Mouse (Mus musculus): ENCODE measurements at regions not wholly inside any gene's neighbourhood (a gene's known extent, or its start where the extent isn't known, plus 50 kb on each side); places are given as distances from the start of the nearest gene placed in this dataset.

DNA sequence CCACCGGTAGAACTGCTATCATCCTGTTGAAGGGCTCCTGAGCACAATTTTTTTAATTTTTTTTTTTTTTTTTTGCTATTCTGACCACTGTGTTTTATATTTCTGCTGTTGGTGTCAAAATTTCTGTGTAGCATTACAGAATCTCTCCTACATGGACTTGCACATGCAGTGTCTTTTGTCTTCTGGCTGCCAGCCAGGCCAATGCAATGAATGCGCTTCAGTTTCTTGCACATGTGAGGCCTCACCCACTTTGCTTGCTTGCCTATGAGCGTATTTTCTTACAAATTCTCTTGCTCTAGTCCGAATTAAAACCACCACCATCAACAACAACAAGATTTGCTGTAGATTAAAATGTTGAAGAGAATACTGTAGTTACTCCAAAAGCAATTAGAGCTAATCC, 213.2 kb upstream of the P2ry1 start:
- no peaks in the 10 kb centered on the region for H3K27me3 ChIP-seq (ENCODE audit: control insufficient read depth, insufficient read depth, low read length)
- H3K36me3 ChIP-seq (ENCODE audit: control insufficient read depth, insufficient read depth, low read length), result no peaks in the 10 kb centered on the region
- H3K9me3 ChIP-seq (ENCODE audit: control insufficient read depth, low read length), result no peaks in the 10 kb centered on the region
- H3K4me3 ChIP-seq (replicated peaks; ENCODE audit: low read depth, low read length), result no peak overlapping the region
- no peak overlapping the region for H3K27ac ChIP-seq (replicated peaks; ENCODE audit: low read depth, low read length)
- H3K9ac ChIP-seq (replicated peaks; ENCODE audit: low read length), result no peak overlapping the region
- peak; percentile 21 for DNase-seq
- 85% methylated on average over 4 of the region's 4 CpGs for WGBS
- no peak overlapping the region for H3K4me2 ChIP-seq (ENCODE audit: low read length)
- no peak for ATAC-seq (ENCODE audit: low FRiP score, low TSS enrichment)
- H3K4me1 ChIP-seq (ENCODE audit: control insufficient read depth, insufficient read depth, low read length), result no peaks in the 10 kb centered on the region

DNA sequence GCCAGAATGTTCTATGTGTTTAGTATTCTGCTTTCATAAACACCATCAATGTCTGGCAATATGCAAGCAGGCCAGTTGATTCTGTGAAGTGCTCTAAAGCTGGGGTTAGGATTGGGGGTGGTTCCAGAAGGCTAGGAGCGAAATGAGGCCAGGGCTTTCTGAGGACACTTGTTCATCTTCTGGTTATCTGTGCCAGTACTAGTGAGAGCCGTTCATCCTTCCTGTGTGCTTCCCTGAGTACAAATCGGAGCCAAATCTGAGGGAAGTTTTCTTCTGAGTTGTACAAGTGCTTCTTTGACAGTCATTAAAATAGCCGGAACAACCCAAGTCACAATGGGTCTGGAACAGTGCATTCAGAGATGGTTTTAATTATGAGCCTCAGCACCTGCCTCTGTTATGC, 210.4 kb upstream of the P2ry1 start:
- no peak for ATAC-seq (ENCODE audit: low FRiP score, low TSS enrichment)

GRCm38 (mm10) chr3:60796207-60796606, 206.4 kb upstream of the P2ry1 start:
- DNase-seq (no peak), ATAC-seq (ENCODE audit: low FRiP score, low TSS enrichment) (no peak)
- Histone ChIP-seq H3K27ac (replicated peaks; ENCODE audit: low read depth, low read length) (no peak overlapping the region), H3K36me3 (ENCODE audit: control insufficient read depth, insufficient read depth, low read length) (no peaks in the 10 kb centered on the region), H3K4me2 (ENCODE audit: low read length) (no peak overlapping the region), H3K27me3 (ENCODE audit: control insufficient read depth, insufficient read depth, low read length) (no peaks in the 10 kb centered on the region), H3K9me3 (ENCODE audit: control insufficient read depth, low read length) (no peaks in the 10 kb centered on the region), H3K4me1 (ENCODE audit: control insufficient read depth, insufficient read depth, low read length) (no peaks in the 10 kb centered on the region), H3K9ac (replicated peaks; ENCODE audit: low read length) (no peak overlapping the region), H3K4me3 (replicated peaks; ENCODE audit: low read depth, low read length) (no peak overlapping the region)
- 81% methylated on average over 2 of the region's 2 CpGs for WGBS

More for the DNA sequence above, 210.4 kb upstream of the P2ry1 start:
- Histone ChIP-seq H3K4me2 (ENCODE audit: low read length) (no peak overlapping the region), H3K4me3 (replicated peaks; ENCODE audit: low read depth, low read length) (no peak overlapping the region), H3K27ac (replicated peaks; ENCODE audit: low read depth, low read length) (no peak overlapping the region), H3K27me3 (ENCODE audit: control insufficient read depth, insufficient read depth, low read length) (no peaks in the 10 kb centered on the region), H3K36me3 (ENCODE audit: control insufficient read depth, insufficient read depth, low read length) (no peaks in the 10 kb centered on the region), H3K9me3 (ENCODE audit: control insufficient read depth, low read length) (no peaks in the 10 kb centered on the region), H3K9ac (replicated peaks; ENCODE audit: low read length) (no peak overlapping the region), H3K4me1 (ENCODE audit: control insufficient read depth, insufficient read depth, low read length) (no peaks in the 10 kb centered on the region)
- no peak for DNase-seq
- 72% methylated on average over 4 of the region's 4 CpGs for WGBS

DNA sequence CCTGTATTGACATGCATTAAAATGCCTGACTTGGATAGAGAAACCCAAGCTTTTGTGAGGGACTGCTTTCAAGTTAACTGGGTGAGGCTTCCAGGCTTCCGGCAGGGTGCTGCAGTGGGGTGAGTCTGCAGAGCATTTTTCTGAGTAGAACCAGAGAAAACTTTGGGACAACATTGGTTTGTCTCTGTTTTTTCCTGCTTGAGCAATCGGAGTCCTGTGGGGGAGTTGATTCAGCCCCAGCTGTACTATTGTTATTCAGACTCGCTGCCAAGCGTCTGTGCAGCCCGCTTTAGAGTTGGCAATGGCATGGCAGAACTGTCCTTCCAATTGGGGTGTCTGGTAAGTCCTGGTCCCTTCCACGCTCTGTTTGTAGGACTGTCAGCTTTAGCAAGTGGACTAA, 204.8 kb upstream of the P2ry1 start:
- no peaks in the 10 kb centered on the region for H3K4me1 ChIP-seq (ENCODE audit: control insufficient read depth, insufficient read depth, low read length)
- no peaks in the 10 kb centered on the region for H3K36me3 ChIP-seq (ENCODE audit: control insufficient read depth, insufficient read depth, low read length)
- no peak overlapping the region for H3K4me2 ChIP-seq (ENCODE audit: low read length)
- H3K9me3 ChIP-seq (ENCODE audit: control insufficient read depth, low read length), result no peaks in the 10 kb centered on the region
- ATAC-seq (ENCODE audit: low FRiP score, low TSS enrichment) (no peak), DNase-seq (no peak)
- 66% methylated on average over 6 of the region's 6 CpGs for WGBS
- H3K27ac ChIP-seq (replicated peaks; ENCODE audit: low read depth, low read length), result no peak overlapping the region
- H3K4me3 ChIP-seq (replicated peaks; ENCODE audit: low read depth, low read length), result no peak overlapping the region
- no peaks in the 10 kb centered on the region for H3K27me3 ChIP-seq (ENCODE audit: control insufficient read depth, insufficient read depth, low read length)
- H3K9ac ChIP-seq (replicated peaks; ENCODE audit: low read length), result no peak overlapping the region

DNA sequence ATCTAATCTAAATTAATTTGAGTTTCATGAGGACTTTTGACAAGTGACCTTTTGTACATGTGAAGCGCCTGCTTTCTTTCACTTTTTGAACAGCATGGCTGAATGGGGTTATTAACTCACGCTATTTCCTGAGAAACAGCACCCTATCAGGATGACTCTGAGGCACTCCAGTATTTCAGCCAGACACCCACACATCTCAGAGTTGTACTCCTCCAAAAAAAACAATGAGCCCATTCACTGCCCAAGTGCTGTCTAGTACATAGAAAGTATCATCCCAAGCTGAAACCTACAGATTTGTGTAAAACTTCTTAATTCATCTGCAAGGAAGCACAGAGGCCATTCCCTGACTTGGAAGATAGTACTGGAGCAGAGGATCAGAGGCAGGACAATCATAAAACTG, 204.1 kb upstream of the P2ry1 start:
- H3K4me3 ChIP-seq (replicated peaks; ENCODE audit: low read depth, low read length), result no peak overlapping the region
- no peak overlapping the region for H3K4me2 ChIP-seq (ENCODE audit: low read length)
- no peaks in the 10 kb centered on the region for H3K9me3 ChIP-seq (ENCODE audit: control insufficient read depth, low read length)
- no peaks in the 10 kb centered on the region for H3K4me1 ChIP-seq (ENCODE audit: control insufficient read depth, insufficient read depth, low read length)
- no peak for ATAC-seq (ENCODE audit: low FRiP score, low TSS enrichment)
- no peaks in the 10 kb centered on the region for H3K27me3 ChIP-seq (ENCODE audit: control insufficient read depth, insufficient read depth, low read length)
- H3K9ac ChIP-seq (replicated peaks; ENCODE audit: low read length), result no peak overlapping the region
- 91% methylated on average over 2 of the region's 2 CpGs for WGBS
- DNase-seq, result no peak
- H3K27ac ChIP-seq (replicated peaks; ENCODE audit: low read depth, low read length), result no peak overlapping the region
- no peaks in the 10 kb centered on the region for H3K36me3 ChIP-seq (ENCODE audit: control insufficient read depth, insufficient read depth, low read length)

- Histone ChIP-seq H3K4me3 (replicated peaks; ENCODE audit: low read depth, low read length) (no peak overlapping the region), H3K27me3 (ENCODE audit: control insufficient read depth, insufficient read depth, low read length) (no peaks in the 10 kb centered on the region), H3K36me3 (ENCODE audit: control insufficient read depth, insufficient read depth, low read length) (no peaks in the 10 kb centered on the region), H3K4me2 (ENCODE audit: low read length) (no peak overlapping the region), H3K9me3 (ENCODE audit: control insufficient read depth, low read length) (no peaks in the 10 kb centered on the region), H3K9ac (replicated peaks; ENCODE audit: low read length) (no peak overlapping the region), H3K4me1 (ENCODE audit: control insufficient read depth, insufficient read depth, low read length) (no peaks in the 10 kb centered on the region), H3K27ac (replicated peaks; ENCODE audit: low read depth, low read length) (no peak overlapping the region)
- no peak for DNase-seq
- 84% methylated on average over 5 of the region's 5 CpGs for WGBS
- no peak for ATAC-seq (ENCODE audit: low FRiP score, low TSS enrichment)
Measured at GRCm38 (mm10) chr3:60798862-60799261, 203.7 kb upstream of the P2ry1 start.

DNA sequence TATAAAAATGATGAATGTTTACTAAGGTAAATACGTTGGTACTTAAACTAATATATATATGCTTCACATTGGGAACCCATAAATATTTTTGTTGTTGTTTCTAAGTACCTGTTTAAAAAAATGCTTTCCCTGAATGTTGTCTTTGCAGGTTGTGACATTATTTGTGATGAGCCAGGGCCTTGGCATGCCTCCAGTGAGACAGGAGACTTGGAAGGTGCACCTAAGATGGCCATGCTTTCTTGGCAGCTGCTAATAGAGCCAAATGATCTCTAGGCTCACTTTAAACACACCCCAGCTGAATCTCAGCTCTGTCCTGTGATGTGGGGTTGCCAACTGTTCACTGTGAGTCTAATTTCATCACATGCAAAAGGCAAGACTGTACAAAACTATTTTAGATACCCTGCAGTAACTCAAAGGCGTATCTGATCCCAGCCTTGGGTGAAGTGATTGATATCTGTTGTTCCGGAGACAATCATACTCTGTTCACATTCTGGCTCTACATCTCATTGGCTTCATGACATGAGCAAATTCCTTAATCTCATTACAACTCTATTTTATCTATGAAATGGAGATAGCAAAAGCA, 197.8 kb upstream of the P2ry1 start:
- Histone ChIP-seq H3K4me3 (replicated peaks; ENCODE audit: low read depth, low read length) (no peak overlapping the region), H3K27me3 (ENCODE audit: control insufficient read depth, insufficient read depth, low read length) (no peaks in the 10 kb centered on the region), H3K9ac (replicated peaks; ENCODE audit: low read length) (no peak overlapping the region), H3K4me1 (ENCODE audit: control insufficient read depth, insufficient read depth, low read length) (no peaks in the 10 kb centered on the region), H3K36me3 (ENCODE audit: control insufficient read depth, insufficient read depth, low read length) (no peaks in the 10 kb centered on the region), H3K27ac (replicated peaks; ENCODE audit: low read depth, low read length) (no peak overlapping the region), H3K4me2 (ENCODE audit: low read length) (no peak overlapping the region), H3K9me3 (ENCODE audit: control insufficient read depth, low read length) (no peaks in the 10 kb centered on the region)
- WGBS, result 84% methylated on average over 3 of the region's 3 CpGs
- DNase-seq (no peak), ATAC-seq (ENCODE audit: low FRiP score, low TSS enrichment) (no peak)

DNA sequence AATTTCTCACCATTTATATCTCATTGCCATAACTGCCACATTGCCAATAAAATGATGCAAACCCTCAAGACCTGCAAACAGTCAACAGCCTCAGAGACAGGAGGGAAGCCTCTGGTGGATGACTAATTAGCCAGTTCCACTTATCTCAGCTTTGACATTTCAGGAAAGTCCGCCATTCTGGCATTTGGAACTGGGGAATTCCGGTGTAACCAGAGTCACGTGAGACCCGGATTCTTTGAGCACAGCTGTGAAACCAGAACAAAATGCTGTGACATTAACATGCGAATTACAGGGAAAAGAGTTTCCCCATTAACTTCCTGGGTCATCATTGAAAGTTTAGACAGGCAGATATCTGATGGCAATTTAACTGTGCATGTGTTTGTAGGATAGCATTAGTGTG, 190.7 kb upstream of the P2ry1 start:
- Histone ChIP-seq H3K9ac (replicated peaks; ENCODE audit: low read length) (no peak overlapping the region), H3K27me3 (ENCODE audit: control insufficient read depth, insufficient read depth, low read length) (no peaks in the 10 kb centered on the region), H3K9me3 (ENCODE audit: control insufficient read depth, low read length) (no peaks in the 10 kb centered on the region), H3K4me1 (ENCODE audit: control insufficient read depth, insufficient read depth, low read length) (no peaks in the 10 kb centered on the region), H3K36me3 (ENCODE audit: control insufficient read depth, insufficient read depth, low read length) (no peaks in the 10 kb centered on the region), H3K4me3 (replicated peaks; ENCODE audit: low read depth, low read length) (no peak overlapping the region), H3K27ac (replicated peaks; ENCODE audit: low read depth, low read length) (no peak overlapping the region), H3K4me2 (ENCODE audit: low read length) (no peak overlapping the region)
- DNase-seq (peak; percentile 5), ATAC-seq (ENCODE audit: low FRiP score, low TSS enrichment) (no peak)
- WGBS, result 64% methylated on average over 5 of the region's 5 CpGs

GRCm38 (mm10) chr3:60813485-60813884, 189.1 kb upstream of the P2ry1 start:
- Histone ChIP-seq H3K27me3 (ENCODE audit: control insufficient read depth, insufficient read depth, low read length) (no peaks in the 10 kb centered on the region), H3K36me3 (ENCODE audit: control insufficient read depth, insufficient read depth, low read length) (no peaks in the 10 kb centered on the region), H3K27ac (replicated peaks; ENCODE audit: low read depth, low read length) (no peak overlapping the region), H3K4me2 (ENCODE audit: low read length) (no peak overlapping the region), H3K9ac (replicated peaks; ENCODE audit: low read length) (no peak overlapping the region), H3K4me1 (ENCODE audit: control insufficient read depth, insufficient read depth, low read length) (no peaks in the 10 kb centered on the region), H3K4me3 (replicated peaks; ENCODE audit: low read depth, low read length) (no peak overlapping the region), H3K9me3 (ENCODE audit: control insufficient read depth, low read length) (no peaks in the 10 kb centered on the region)
- ATAC-seq (ENCODE audit: low FRiP score, low TSS enrichment) (no peak), DNase-seq (no peak)
- WGBS, result 34% methylated on average over 3 of the region's 3 CpGs

Data from midbrain, embryonic 14.5 days (tissue).